Mouse (Mus musculus) small intestine, adult 2 months (tissue): ENCODE results near the gene Plcd3. TPM values are rescaled to one million over a fixed set of nuclear protein-coding genes. Genes with fewer than 3 reads are reported as not detected.

ENCODE experiments used
- H3K27ac ChIP-seq: fragments of 200-500 bp; 2 replicates; pipeline ENCODE4 v1.5.1; 2012; ENCODE audit warnings: low read depth, low read length, control low read depth, inconsistent platforms; ENCODE audit not compliant: insufficient read depth
- H3K27me3 ChIP-seq: fragments of 200-500 bp; 2 replicates; pipeline ENCODE4 v1.6.1; 2012; ENCODE audit warnings: mild to moderate bottlenecking, moderate library complexity, low read length, inconsistent platforms; ENCODE audit not compliant: control insufficient read depth, insufficient read depth
- H3K36me3 ChIP-seq: fragments of 200-500 bp; 2 replicates; pipeline ENCODE4 v1.6.1; 2012; ENCODE audit warnings: mild to moderate bottlenecking, low read length, control low read depth, inconsistent platforms; ENCODE audit not compliant: control insufficient read depth, insufficient read depth
- H3K4me1 ChIP-seq: fragments of 200-500 bp; 2 replicates; pipeline ENCODE4 v1.6.1; 2012; ENCODE audit warnings: low read length, inconsistent platforms, mixed read lengths; ENCODE audit not compliant: control insufficient read depth, insufficient read depth, insufficient read length
- H3K4me3 ChIP-seq: fragments of 200-500 bp; 2 replicates; pipeline ENCODE4 v1.5.1; 2012; ENCODE audit warnings: low read depth, mild to moderate bottlenecking, control low read depth, inconsistent platforms, low read length, moderate library complexity
- CTCF ChIP-seq: fragments of 200-500 bp; IDR thresholded peaks from 2 replicates; pipeline ENCODE4 v1.5.1; 2012; ENCODE audit warnings: low read depth, mild to moderate bottlenecking, control low read depth, inconsistent platforms, low read length, moderate library complexity, mixed read lengths; ENCODE audit not compliant: insufficient replicate concordance, insufficient read length; ENCODE audit errors: extremely low read depth
- POLR2A ChIP-seq: fragments of 200-500 bp; IDR thresholded peaks from 2 replicates; pipeline ENCODE4 v1.6.1; 2012; ENCODE audit warnings: low read depth, mild to moderate bottlenecking, control low read depth, inconsistent platforms, low read length, moderate library complexity
- WGBS: fragments of 180-500 bp; shearing (Covaris S2); methylation state at CpG from one replicate; pipeline ENCODE4 v1.1.7; 2018; 5-methylcytosine and 5-hydroxymethylcytosine counted together
- polyA plus RNA-seq: library from polyadenylated mRNA; depleted of rRNA; stranded (reverse); fragments of >200 nt; gene quantifications from 2 replicates; pipeline ENCODE4 v1.2.3, GENCODE M21; 2012

Gene Plcd3
- polyA plus RNA-seq, 1 experiment: 3.1 TPM

DNA sequence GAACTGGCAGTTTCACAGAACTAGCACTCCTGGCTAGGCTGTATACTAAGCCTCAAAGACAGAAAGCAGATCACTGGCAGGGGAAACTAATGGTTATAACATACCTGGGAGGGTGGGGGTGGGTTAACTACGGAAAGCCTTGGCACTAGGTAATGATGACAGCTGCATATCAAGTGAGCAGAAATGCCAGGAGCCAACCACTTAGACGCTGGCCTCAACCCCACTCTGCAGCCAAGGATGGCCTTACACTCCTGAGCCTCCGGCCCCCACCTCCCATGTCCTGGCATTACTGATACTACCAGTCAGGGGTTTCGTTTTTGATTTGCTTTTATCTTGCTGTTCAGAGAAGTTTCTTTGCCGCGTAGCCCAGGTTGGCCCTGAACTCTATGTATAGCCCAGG lies 5.7 kb downstream of the Plcd3 start:
- TF ChIP-seq POLR2A (no peak), CTCF (no peak)
- Histone ChIP-seq H3K27ac (no peak overlapping the region), H3K4me3 (no peak overlapping the region), H3K36me3 (no peaks in the 10 kb centered on the region), H3K4me1 (peaks cover 23% of the 10 kb centered on the region), H3K27me3 (no peaks in the 10 kb centered on the region)
- 88% methylated on average over 6 of the region's 6 CpGs for WGBS

DNA sequence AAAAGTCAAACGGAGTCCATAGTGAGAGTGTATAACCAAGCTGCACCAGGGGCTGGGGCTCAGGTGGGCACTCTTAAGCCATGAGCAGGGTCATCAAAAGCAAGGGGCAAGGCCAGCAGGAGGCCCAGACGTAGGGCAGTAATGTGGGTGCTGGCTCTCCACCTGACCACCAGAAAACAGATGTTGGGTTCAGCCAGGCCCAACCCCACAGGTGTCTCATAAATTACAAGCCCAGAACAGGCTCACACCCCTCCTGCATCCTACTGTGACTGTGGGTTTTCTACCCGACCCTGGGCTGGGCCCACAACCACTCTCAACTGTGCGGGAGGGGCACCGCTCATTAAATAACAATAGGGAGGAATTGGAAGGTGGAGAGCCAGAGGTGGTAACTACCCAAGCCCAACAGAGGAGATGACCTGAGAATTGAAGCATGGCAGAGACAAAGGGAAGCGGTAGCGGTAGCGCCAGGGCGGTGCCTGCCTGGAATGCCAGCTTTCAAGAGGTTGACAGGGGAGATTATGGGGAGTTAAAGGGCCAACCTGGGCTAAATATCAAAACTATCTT lies 6.3 kb downstream of the Plcd3 start:
- Histone ChIP-seq H3K4me3 (no peak overlapping the region), H3K27ac (peak overlapping the region; percentile 24; the same call in 1 of the 2 replicates), H3K27me3 (no peaks in the 10 kb centered on the region), H3K4me1 (peaks cover 23% of the 10 kb centered on the region), H3K36me3 (no peaks in the 10 kb centered on the region)
- WGBS: 85% methylated on average over 9 of the region's 9 CpGs
- TF ChIP-seq CTCF (no peak), POLR2A (no peak)

DNA sequence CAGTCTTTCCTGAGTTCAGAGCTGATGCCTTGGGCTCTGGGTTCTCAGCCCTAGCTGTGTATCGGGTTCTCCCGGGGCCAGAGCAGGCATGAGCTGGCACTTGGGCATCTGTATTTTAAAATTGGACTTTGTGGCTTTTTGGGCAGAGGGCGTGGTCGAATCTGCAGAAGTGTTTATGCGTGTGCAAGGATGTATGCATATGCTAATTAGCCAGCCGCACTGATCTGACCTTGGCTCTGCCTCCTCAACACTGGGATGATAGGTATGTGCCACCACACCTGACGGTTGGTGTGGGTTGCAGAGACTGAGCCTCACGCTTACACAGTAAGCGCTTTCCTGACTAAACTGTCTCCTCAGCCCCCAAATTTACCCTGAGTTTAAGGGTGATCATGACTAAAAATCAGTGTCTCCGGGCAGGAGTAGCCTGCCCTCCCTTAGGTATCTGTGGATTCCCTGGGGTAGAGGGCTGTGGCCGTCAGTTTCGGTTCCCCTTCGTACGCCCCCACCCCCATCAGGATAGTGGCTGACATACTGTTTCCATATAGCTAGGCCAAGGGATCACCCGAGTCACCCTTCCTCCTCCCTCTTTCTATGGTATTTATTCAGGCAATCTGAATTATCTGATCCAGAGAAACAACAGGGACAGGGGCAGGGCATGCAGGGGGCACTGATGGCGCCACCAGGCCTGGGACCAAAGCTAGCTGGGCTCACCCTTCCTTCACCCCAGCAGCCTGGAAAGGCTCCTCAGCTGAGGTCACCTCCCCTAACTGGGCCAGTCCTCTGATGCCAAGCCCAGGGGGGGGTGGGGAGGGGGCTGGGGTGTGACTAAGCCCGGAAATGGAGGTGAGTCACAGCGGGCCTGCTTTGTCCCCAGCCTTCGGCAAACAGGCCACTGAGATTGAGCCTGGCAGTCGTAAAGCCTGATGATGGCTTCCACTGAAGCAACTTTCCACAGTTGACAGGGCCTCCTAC lies 7.3 kb downstream of the Plcd3 start:
- H3K4me3 ChIP-seq: no peak overlapping the region
- H3K4me1 ChIP-seq: peaks cover 23% of the 10 kb centered on the region
- TF ChIP-seq CTCF (no peak), POLR2A (no peak)
- H3K27me3 ChIP-seq: no peaks in the 10 kb centered on the region
- 40% methylated on average over 20 of the region's 20 CpGs for WGBS
- H3K36me3 ChIP-seq: no peaks in the 10 kb centered on the region
- peak overlapping the region; percentile 24; the same call in 1 of the 2 replicates for H3K27ac ChIP-seq

DNA sequence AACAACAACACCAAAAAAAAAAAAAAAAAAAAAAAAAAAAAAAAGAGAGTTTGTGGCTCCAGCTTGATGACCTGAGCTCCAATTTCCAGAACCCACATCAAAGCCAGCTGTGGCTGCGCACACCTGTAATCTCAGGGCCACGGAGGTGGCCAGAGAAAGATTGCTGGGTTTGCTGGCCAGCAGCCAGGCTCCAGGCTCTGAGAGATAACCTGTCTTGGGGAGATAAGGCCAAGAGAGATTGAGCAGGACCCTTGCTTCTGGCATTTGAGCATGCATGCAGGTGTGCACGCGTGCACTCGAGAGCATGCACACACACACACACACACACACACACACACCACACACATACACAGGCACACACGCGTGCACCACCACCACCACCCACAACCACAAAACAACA lies 8.2 kb downstream of the Plcd3 start:
- H3K4me1 ChIP-seq: peaks cover 23% of the 10 kb centered on the region
- H3K27me3 ChIP-seq: no peaks in the 10 kb centered on the region
- H3K27ac ChIP-seq: no peak overlapping the region; the same call in 1 of the 2 replicates
- no peaks in the 10 kb centered on the region for H3K36me3 ChIP-seq
- no peak overlapping the region for H3K4me3 ChIP-seq
- 38% methylated on average over 7 of the region's 7 CpGs for WGBS
- TF ChIP-seq POLR2A (no peak), CTCF (no peak)

DNA sequence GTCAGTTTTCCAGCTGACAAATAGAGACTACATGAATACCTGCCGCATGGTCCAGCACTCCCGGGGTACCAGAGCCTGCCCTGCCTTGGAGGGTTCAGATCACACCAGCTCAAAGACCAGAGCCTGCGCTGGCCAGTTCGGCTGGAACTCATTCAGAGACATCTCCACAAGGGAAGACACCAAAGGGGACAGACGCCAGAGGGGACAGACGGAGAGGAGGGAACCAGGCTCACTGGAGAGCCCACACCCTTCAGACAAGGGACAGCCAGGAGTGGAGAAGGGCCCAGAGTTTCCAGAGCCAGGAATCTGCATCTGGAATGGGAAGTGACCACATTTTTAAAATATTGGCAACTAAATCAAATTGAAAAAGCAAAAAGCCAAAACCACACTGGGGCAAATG lies 19.8 kb downstream of the Plcd3 start:
- no peak overlapping the region for H3K27ac ChIP-seq
- TF ChIP-seq POLR2A (no peak), CTCF (no peak)
- WGBS: 82% methylated on average over 6 of the region's 6 CpGs
- no peak overlapping the region for H3K4me3 ChIP-seq
- H3K27me3 ChIP-seq: no peaks in the 10 kb centered on the region
- peaks cover 13% of the 10 kb centered on the region for H3K4me1 ChIP-seq
- no peaks in the 10 kb centered on the region for H3K36me3 ChIP-seq

DNA sequence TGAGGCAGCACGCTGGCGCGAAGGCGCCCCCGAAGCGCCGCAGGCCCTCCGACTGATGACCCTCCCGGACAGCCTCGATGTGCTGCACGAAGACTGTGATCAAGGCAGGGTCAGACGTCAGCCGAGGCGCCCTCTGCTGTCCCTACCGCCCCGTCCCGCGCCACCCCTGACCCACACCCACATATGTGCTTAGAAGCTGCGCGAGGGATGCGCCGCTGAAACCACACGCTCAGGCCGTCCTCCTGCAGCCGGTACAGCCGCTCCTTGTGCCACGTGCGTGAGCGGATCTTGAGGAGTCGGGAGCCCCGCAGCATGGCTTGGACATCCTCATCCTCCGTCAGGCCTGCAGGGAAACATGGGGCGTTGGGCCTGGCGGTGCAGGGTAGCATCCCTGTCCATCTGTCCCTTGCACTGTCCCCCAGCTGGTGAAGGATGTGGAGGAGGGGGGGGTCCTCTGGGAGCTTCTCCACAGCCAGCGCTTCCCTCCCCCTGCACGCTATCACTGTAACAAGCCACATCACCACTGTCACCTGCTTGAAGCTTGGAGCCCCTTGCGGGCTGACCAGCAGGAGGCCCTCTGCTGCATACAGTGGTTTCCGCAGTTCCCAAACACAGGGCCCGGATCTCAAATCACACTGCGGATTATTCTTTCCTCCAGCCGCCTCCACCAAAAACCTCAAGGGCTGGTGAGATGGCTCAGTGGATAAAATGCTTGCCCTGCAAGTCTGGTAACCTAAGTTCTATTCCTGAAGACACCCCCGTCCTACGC lies 21.0 kb downstream of the Plcd3 start:
- 12% methylated on average over 43 of the region's 43 CpGs for WGBS
- no peaks in the 10 kb centered on the region for H3K27me3 ChIP-seq
- no peak overlapping the region for H3K27ac ChIP-seq
- H3K36me3 ChIP-seq: no peaks in the 10 kb centered on the region
- H3K4me3 ChIP-seq: peak overlapping the region; percentile 14
- peaks cover 13% of the 10 kb centered on the region for H3K4me1 ChIP-seq
- TF ChIP-seq CTCF (no peak), POLR2A (no peak)

DNA sequence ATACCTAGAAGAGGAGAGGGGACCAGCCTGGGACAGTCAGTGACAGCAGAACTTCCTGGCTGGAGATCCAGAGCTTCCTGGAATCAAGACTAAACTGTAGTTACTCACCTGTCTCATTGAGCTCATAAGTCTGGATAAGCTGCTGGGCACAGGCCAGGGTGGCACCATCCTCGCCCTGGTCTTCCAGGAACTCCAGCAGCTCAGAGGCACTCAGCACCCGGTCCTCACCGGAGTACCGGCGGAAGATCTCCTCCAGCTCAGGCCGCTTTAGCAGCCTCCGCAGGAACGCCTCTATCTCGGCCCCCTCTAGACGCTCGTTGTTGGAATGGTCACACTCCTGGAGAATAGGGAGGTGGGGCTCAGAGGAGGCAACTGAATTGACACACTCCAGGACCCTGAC lies 23.3 kb downstream of the Plcd3 start:
- no peaks in the 10 kb centered on the region for H3K36me3 ChIP-seq
- TF ChIP-seq CTCF: no peak
- TF ChIP-seq POLR2A: no peak
- WGBS: 87% methylated on average over 11 of the region's 11 CpGs
- no peaks in the 10 kb centered on the region for H3K27me3 ChIP-seq
- no peak overlapping the region for H3K27ac ChIP-seq
- H3K4me3 ChIP-seq: no peak overlapping the region
- peaks cover 13% of the 10 kb centered on the region for H3K4me1 ChIP-seq
